Mouse (Mus musculus) liver, postnatal 0 days (tissue): ENCODE data around the gene Snrpa.

Experiments
- CTCF ChIP-seq: sonication (generic); IDR thresholded peaks from 2 replicates; pipeline ENCODE4 v1.5.1; 2016; ENCODE audit warnings: antibody characterized with exemption, low read depth
- EP300 ChIP-seq: IDR thresholded peaks from 2 replicates; pipeline ENCODE4 v1.6.1; 2016; ENCODE audit warnings: antibody characterized with exemption, low read depth, mild to moderate bottlenecking

DNA sequence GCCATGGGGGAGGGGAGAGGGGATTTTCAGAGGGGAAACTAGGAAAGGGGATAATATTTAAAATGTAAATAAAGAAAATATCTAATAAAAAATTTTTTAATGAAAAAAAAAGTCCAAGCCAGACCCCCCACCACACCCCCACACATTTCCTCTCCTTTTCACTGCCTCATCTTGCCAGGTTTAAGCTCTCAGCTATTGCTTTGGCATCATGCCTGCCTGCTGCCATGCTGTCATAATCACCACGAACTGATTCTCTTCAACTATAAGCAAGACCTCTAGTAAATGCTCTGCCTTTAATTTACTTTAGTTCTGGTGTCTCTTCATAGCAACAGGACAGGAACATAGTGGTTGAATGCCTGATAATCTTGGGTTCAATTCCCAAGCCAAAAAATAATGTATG, 13.6 kb downstream of the Snrpa start:
- no peak for TF ChIP-seq CTCF
- no peak for TF ChIP-seq EP300
